Mouse (Mus musculus) spleen, postnatal 0 days (tissue): ENCODE measurements around the gene Cr2. TPM values are rescaled to one million over a fixed set of nuclear protein-coding genes. Genes with fewer than 3 reads are reported as not detected.

Experiments used
- polyA plus RNA-seq: library from polyadenylated mRNA; unstranded; fragments of >200 nt; fragmentation: Nextera tagmentation; extraction: Ambion mirVana; gene quantifications from 2 replicates; pipeline ENCODE4 v1.2.1, GENCODE M21; 2015

Gene Cr2
- polyA plus RNA-seq: 0.61 and 0.64 TPM in 2 replicates

DNA sequence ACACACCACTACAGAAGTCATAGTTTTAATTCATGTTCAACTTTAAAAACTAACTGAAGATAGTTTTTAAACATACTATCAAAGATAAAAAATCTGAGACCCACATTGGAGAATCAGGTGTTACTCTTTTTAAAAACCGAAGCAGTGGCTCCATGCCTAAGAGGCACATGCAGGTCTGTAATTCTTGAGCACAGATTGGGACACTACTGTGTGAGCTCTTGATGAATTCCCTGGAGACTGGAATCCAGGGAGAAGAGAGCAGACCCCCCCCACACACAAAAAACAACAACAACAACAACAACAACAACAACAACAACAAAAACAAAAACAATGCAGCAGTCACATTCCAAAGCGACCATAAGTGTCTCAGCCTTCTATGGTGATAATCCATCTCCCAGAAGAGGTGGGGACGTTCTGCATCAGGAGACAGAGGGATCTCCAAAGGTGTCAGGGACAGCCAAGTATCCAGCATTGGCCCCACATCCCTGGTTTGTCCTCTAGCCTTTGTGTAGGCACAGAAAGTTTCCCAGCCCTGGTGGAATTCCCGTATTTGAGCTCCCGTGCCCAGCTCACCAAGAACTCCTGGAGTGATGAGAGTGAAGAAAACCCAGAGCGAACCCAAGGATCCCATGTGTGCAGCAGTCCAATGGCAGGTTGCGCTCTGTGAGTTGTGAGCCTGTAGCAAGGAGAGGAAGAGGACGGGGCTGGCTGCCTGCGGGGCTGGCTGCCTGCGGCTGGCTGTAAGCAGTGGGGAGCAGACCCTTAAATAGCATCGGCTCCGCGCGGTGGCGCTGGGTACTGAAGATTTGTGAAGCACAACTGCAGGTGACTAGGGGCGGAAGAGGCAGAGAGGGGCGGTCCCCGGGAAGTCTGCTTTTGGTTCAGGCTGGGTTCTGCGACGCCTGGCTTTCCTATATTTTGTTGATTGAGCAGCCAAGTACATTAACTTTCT, at the start of gene Cr2:
Gene Cr2 (minus strand): TSS at position 737 of the 952 bp plus-strand sequence.

GRCm38 (mm10) chr1:195130953-195131674, 45.4 kb downstream of the Cr2 start, which contains the start of gene Cr1l:
Cr1l (minus strand) TSS chr1:195131586.

DNA sequence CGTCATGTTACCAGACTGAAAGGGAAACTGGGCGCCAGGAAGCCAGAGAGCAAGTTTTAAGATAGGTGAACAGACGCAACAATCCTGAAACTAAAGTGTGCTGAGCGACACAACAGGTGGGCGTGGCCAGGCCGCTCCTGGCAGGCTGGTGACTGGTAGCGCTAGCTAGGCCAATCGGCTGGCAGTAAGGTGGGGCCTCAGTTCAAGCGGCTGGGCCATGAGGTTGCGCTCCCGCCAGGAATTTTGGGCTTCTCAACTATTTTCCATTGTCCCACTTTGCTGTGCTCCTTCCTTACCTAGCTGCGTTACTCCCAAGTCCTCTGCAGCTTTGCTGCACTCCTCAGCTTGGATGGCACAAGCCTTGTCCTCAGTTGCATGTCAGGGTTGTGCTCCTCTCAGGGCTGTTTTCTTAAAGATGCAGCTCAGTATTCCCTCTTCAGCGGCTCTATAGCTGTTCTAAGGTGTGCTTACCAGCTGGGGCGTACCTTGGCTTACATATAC, 84.2 kb downstream of the Cr2 start, which contains the start of gene Cd46:
Gene Cd46 (minus strand): TSS at position 30 of the 501 bp plus-strand sequence.

Other genes starting within 250 kb of the Cr2 start
- 27.8 and 38.8 TPM in 2 replicates for gene Cd34, start 237.9 kb downstream of the Cr2 start, polyA plus RNA-seq
- gene Cd46, start 84.5 kb downstream of the Cr2 start, polyA plus RNA-seq: 1.3 TPM in 2 replicates
- gene Cr1l, start 45.1 kb downstream of the Cr2 start, polyA plus RNA-seq: 80.5 and 82.6 TPM in 2 replicates